Mouse (Mus musculus): ENCODE measurements at regions not wholly inside any gene's neighbourhood (a gene's known extent, or its start where the extent isn't known, plus 50 kb on each side); places are given as distances from the start of the nearest gene placed in this dataset.

GRCm38 (mm10) chr15:38588268-38588667 lies 1162.9 kb downstream of the 4930447A16Rik start:
- Histone ChIP-seq H3K27me3 (replicated peaks) (no peaks in the 10 kb centered on the region; the same call in 1 of the 2 replicates), H3K9ac (no peak overlapping the region), H3K4me2 (no peak overlapping the region), H3K4me1 (peaks cover 29% of the 10 kb centered on the region), H3K27ac (replicated peaks) (no peak overlapping the region), H3K36me3 (peaks cover 5% of the 10 kb centered on the region; the same call in 1 of the 2 replicates), H3K4me3 (no peak overlapping the region), H3K9me3 (peaks cover 20% of the 10 kb centered on the region)
- WGBS, result 55% methylated on average over 5 of the region's 5 CpGs
- ATAC-seq (ENCODE audit: extremely low read depth, insufficient number of reproducible peaks, low FRiP score, low TSS enrichment), result no peak

- Histone ChIP-seq H3K4me2 (no peak overlapping the region), H3K4me1 (peaks cover 35% of the 10 kb centered on the region), H3K27ac (replicated peaks) (no peak overlapping the region), H3K27me3 (replicated peaks) (no peaks in the 10 kb centered on the region; the same call in 1 of the 2 replicates), H3K9me3 (peaks cover 22% of the 10 kb centered on the region), H3K4me3 (no peak overlapping the region), H3K9ac (no peak overlapping the region), H3K36me3 (peaks cover 5% of the 10 kb centered on the region; the same call in 1 of the 2 replicates)
- WGBS, result 29% methylated on average over 2 of the region's 2 CpGs
- no peak for ATAC-seq (ENCODE audit: extremely low read depth, insufficient number of reproducible peaks, low FRiP score, low TSS enrichment)
Measured at GRCm38 (mm10) chr15:38589010-38589409, 1163.7 kb downstream of the 4930447A16Rik start.

- peaks cover 5% of the 10 kb centered on the region; the same call in 1 of the 2 replicates for H3K36me3 ChIP-seq
- H3K4me1 ChIP-seq, result peaks cover 42% of the 10 kb centered on the region
- H3K4me2 ChIP-seq, result no peak overlapping the region
- no peak for ATAC-seq (ENCODE audit: extremely low read depth, insufficient number of reproducible peaks, low FRiP score, low TSS enrichment)
- H3K9ac ChIP-seq, result no peak overlapping the region
- H3K9me3 ChIP-seq, result peaks cover 22% of the 10 kb centered on the region
- 87% methylated on average over 5 of the region's 5 CpGs for WGBS
- no peaks in the 10 kb centered on the region; the same call in 1 of the 2 replicates for H3K27me3 ChIP-seq (replicated peaks)
- no peak overlapping the region for H3K27ac ChIP-seq (replicated peaks)
- no peak overlapping the region for H3K4me3 ChIP-seq
Measured at GRCm38 (mm10) chr15:38589675-38590074, 1164.3 kb downstream of the 4930447A16Rik start.

GRCm38 (mm10) chr15:38594095-38594494 lies 1168.7 kb downstream of the 4930447A16Rik start:
- 33% methylated on average over 11 of the region's 11 CpGs for WGBS
- H3K36me3 ChIP-seq, result peaks cover 5% of the 10 kb centered on the region; the same call in 1 of the 2 replicates
- peak overlapping the region; percentile 11; the same call in 1 of the 2 replicates for H3K4me2 ChIP-seq
- peak; percentile 40; the same call in 1 of the 2 replicates for ATAC-seq (ENCODE audit: extremely low read depth, insufficient number of reproducible peaks, low FRiP score, low TSS enrichment)
- no peak overlapping the region for H3K4me3 ChIP-seq
- H3K4me1 ChIP-seq, result peaks cover 53% of the 10 kb centered on the region
- peaks cover 22% of the 10 kb centered on the region for H3K9me3 ChIP-seq
- no peaks in the 10 kb centered on the region for H3K27me3 ChIP-seq (replicated peaks)
- H3K27ac ChIP-seq (replicated peaks), result peak overlapping the region; percentile 94
- no peak overlapping the region for H3K9ac ChIP-seq

GRCm38 (mm10) chr15:38594747-38595146 lies 1169.4 kb downstream of the 4930447A16Rik start:
- 91% methylated on average over 2 of the region's 2 CpGs for WGBS
- ATAC-seq (ENCODE audit: extremely low read depth, insufficient number of reproducible peaks, low FRiP score, low TSS enrichment), result no peak
- peaks cover 22% of the 10 kb centered on the region for H3K9me3 ChIP-seq
- peaks cover 5% of the 10 kb centered on the region; the same call in 1 of the 2 replicates for H3K36me3 ChIP-seq
- no peaks in the 10 kb centered on the region for H3K27me3 ChIP-seq (replicated peaks)
- peak overlapping the region; percentile 94 for H3K27ac ChIP-seq (replicated peaks)
- H3K4me2 ChIP-seq, result 0 out of 2 replicates have a peak overlapping the region, but pooled peaks have one; percentile 11
- no peak overlapping the region for H3K4me3 ChIP-seq
- no peak overlapping the region for H3K9ac ChIP-seq
- peaks cover 55% of the 10 kb centered on the region for H3K4me1 ChIP-seq

GRCm38 (mm10) chr15:38595820-38596219 lies 1170.5 kb downstream of the 4930447A16Rik start:
- Histone ChIP-seq H3K36me3 (peaks cover 5% of the 10 kb centered on the region; the same call in 1 of the 2 replicates), H3K27me3 (replicated peaks) (no peaks in the 10 kb centered on the region), H3K9me3 (peaks cover 22% of the 10 kb centered on the region), H3K27ac (replicated peaks) (peak overlapping the region; percentile 94), H3K4me2 (no peak overlapping the region), H3K9ac (no peak overlapping the region), H3K4me3 (no peak overlapping the region), H3K4me1 (peaks cover 55% of the 10 kb centered on the region)
- ATAC-seq (ENCODE audit: extremely low read depth, insufficient number of reproducible peaks, low FRiP score, low TSS enrichment), result no peak
- WGBS, result 37% methylated on average over 4 of the region's 4 CpGs

GRCm38 (mm10) chr15:38597458-38597857 lies 1172.1 kb downstream of the 4930447A16Rik start:
- Histone ChIP-seq H3K36me3 (peaks cover 5% of the 10 kb centered on the region; the same call in 1 of the 2 replicates), H3K9ac (peak overlapping the region; percentile 62), H3K4me2 (peak overlapping the region; percentile 38), H3K27ac (replicated peaks) (peak overlapping the region; percentile 94), H3K9me3 (peaks cover 10% of the 10 kb centered on the region), H3K4me1 (peaks cover 66% of the 10 kb centered on the region), H3K27me3 (replicated peaks) (no peaks in the 10 kb centered on the region), H3K4me3 (no peak overlapping the region)
- ATAC-seq (ENCODE audit: extremely low read depth, insufficient number of reproducible peaks, low FRiP score, low TSS enrichment), result no peak
- 10% methylated on average over 3 of the region's 3 CpGs for WGBS

GRCm38 (mm10) chr15:38601436-38601835 lies 1176.1 kb downstream of the 4930447A16Rik start:
- Histone ChIP-seq H3K27me3 (replicated peaks) (no peaks in the 10 kb centered on the region), H3K4me1 (peaks cover 51% of the 10 kb centered on the region), H3K4me3 (no peak overlapping the region), H3K9me3 (no peaks in the 10 kb centered on the region), H3K27ac (replicated peaks) (peak overlapping the region; percentile 86), H3K9ac (no peak overlapping the region), H3K36me3 (no peaks in the 10 kb centered on the region), H3K4me2 (no peak overlapping the region)
- 80% methylated on average over 7 of the region's 7 CpGs for WGBS
- no peak for ATAC-seq (ENCODE audit: extremely low read depth, insufficient number of reproducible peaks, low FRiP score, low TSS enrichment)

GRCm38 (mm10) chr15:38602187-38602870 lies 1177.0 kb downstream of the 4930447A16Rik start:
- Histone ChIP-seq H3K9ac (peak overlapping the region; percentile 52), H3K27ac (replicated peaks) (peak overlapping the region; percentile 86), H3K4me3 (no peak overlapping the region), H3K36me3 (no peaks in the 10 kb centered on the region), H3K4me1 (peaks cover 42% of the 10 kb centered on the region), H3K9me3 (no peaks in the 10 kb centered on the region), H3K4me2 (peak overlapping the region; percentile 39), H3K27me3 (replicated peaks) (no peaks in the 10 kb centered on the region)
- no peak for ATAC-seq (ENCODE audit: extremely low read depth, insufficient number of reproducible peaks, low FRiP score, low TSS enrichment)
- 38% methylated on average over 12 of the region's 12 CpGs for WGBS

- ATAC-seq (ENCODE audit: extremely low read depth, insufficient number of reproducible peaks, low FRiP score, low TSS enrichment), result no peak
- no peaks in the 10 kb centered on the region for H3K27me3 ChIP-seq (replicated peaks)
- no peak overlapping the region for H3K27ac ChIP-seq (replicated peaks)
- no peaks in the 10 kb centered on the region for H3K36me3 ChIP-seq
- H3K9me3 ChIP-seq, result no peaks in the 10 kb centered on the region
- WGBS, result 89% methylated on average over 5 of the region's 5 CpGs
- H3K4me1 ChIP-seq, result peaks cover 26% of the 10 kb centered on the region
- no peak overlapping the region for H3K9ac ChIP-seq
- H3K4me3 ChIP-seq, result no peak overlapping the region
- H3K4me2 ChIP-seq, result no peak overlapping the region
Measured at GRCm38 (mm10) chr15:38603918-38604317, 1178.6 kb downstream of the 4930447A16Rik start.

- Histone ChIP-seq H3K4me2 (no peak overlapping the region), H3K9me3 (no peaks in the 10 kb centered on the region), H3K36me3 (no peaks in the 10 kb centered on the region), H3K4me1 (peaks cover 12% of the 10 kb centered on the region), H3K4me3 (no peak overlapping the region), H3K9ac (no peak overlapping the region), H3K27me3 (replicated peaks) (no peaks in the 10 kb centered on the region), H3K27ac (replicated peaks) (no peak overlapping the region)
- no peak for ATAC-seq (ENCODE audit: extremely low read depth, insufficient number of reproducible peaks, low FRiP score, low TSS enrichment)
- WGBS, result 44% methylated on average over 2 of the region's 2 CpGs
Measured at GRCm38 (mm10) chr15:38607368-38607767, 1182.0 kb downstream of the 4930447A16Rik start.

All from heart, embryonic 13.5 days (tissue).